Mouse (Mus musculus): ENCODE measurements around the gene App. TPM values are rescaled to one million over a fixed set of nuclear protein-coding genes. Genes with fewer than 3 reads are reported as not detected.

App gene
- 249 and 260 TPM in 2 replicates for total RNA-seq (2015)
- 383 and 394 TPM in 2 replicates for total RNA-seq (2017)

DNA sequence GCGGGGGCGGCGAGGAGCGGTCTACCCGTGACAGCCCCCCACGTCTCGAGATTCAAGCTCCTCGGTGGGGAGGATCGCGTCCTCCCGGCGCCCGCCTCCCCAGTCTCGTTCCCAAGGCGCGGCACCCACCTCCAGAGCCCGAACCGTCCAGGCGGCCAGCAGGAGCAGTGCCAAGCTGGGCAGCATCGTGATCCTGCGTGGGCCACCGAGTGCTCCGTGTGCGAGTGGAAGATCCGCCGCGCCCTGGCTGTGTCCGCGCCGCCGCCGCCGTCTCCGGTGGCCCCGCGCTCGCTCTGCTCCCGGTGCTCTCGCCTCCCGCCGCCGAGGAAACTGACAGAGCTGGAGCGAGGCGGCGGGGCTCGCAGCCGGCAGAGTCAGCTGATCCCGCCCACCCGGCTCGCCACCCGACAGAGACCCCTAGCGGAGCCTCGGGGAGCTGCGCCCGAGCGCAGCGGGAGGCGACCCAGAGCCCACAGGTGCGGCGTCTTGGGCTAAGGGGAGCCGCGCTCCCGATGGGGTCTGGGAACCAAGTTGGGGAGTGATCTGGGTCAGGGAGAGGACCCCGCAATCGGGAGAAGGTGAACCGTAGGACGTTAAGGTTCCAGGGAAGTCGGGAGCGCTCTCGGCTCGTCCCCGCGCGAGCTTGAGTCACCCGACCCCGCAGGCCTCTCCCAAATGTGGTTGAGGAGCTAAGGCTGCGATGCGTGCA is at the start of gene App:
Gene App, minus strand, starts transcription at position 394 of the 709 bp plus-strand sequence.
- ATAC-seq (ENCODE audit: poor library complexity, severe bottlenecking): peak; percentile 89

DNA sequence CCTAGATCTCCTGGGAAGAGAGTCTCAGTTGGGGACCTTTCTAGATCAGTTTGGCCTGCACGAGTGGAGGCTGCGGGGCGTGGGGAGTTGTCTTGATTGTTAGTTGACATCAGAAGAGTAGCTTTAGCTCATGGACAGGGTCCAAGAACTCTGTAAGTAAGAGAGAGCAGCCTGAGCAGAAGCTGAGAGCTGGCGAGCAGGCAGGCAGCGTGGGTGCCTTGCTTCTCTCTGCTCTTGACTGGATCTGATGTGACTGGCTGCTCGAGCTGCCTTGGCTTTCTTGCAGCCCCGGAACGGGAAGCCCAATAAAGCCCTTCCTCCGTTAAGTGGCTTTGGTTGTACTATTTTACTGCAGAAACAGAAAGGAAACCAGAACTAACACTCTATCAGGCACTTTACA is 42.3 kb upstream of the App start:
- ATAC-seq (ENCODE audit: poor library complexity, severe bottlenecking): no peak

DNA sequence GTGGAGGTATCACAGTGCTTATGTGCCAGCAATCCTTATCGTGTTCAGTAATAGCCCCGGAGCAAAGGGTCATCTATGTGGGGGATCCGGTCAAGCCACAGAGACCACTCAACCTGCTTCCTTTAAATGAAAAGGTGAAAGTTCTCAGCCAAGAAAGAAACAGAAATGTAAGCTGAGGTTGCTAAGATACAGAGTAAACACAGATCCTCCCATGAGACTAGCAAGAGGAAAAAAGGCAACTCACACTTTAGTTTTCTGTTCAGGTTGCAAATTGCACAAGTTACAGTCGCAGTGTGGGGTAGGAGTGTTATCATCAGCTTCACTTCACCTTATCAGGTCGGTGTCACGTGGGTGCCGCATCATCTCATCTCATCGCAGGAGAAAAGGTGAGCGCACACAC is 41.6 kb upstream of the App start:
- ATAC-seq (ENCODE audit: poor library complexity, severe bottlenecking): no peak

DNA sequence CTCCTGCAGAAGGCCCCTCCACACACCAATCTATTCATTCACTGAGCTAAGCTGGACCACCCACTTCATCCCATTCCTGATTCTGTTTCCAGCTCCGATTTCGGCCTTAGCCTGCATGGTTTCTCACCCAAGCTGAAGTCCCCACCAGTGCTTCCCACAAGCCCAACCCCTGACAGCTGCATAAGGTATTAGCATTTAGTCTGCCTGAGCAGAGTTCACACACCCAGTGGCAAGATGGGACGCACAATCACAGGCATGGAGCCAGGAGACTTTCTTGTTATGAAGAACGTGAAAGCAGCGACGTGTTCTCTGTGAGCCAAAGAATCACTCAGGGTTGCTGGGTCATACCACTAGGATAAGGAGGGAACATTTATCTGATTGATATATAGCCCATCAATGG is 22.1 kb upstream of the App start:
- ATAC-seq (ENCODE audit: poor library complexity, severe bottlenecking): no peak

GRCm38 (mm10) chr16:85195167-85195566 is 21.6 kb upstream of the App start:
- ATAC-seq (ENCODE audit: poor library complexity, severe bottlenecking): no peak

DNA sequence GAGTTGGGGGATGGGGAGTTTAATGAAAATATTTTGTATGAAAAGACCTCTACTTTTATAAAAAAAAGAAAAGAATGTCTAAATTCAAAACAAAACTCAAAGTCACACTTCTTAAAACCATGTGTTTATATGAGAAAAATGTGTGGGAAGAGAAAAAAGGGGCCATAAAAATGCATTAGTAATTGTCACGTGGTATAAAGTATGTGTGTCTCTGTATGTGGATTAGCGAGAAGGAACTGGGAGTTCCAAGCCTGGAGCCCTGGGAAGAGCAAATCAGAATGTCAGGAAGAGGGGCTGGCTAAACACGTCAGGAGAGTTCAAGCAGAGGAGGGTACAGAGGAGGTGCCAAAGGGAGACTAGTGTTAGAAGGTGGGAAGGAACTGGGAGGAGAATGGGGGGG is 7.9 kb upstream of the App start:
- ATAC-seq (ENCODE audit: poor library complexity, severe bottlenecking): no peak

- no peak for ATAC-seq (ENCODE audit: poor library complexity, severe bottlenecking)
Measured at GRCm38 (mm10) chr16:85180710-85181109, 7.1 kb upstream of the App start.

- ATAC-seq (ENCODE audit: poor library complexity, severe bottlenecking): no peak
Measured at GRCm38 (mm10) chr16:85176666-85177065, 3.1 kb upstream of the App start.

DNA sequence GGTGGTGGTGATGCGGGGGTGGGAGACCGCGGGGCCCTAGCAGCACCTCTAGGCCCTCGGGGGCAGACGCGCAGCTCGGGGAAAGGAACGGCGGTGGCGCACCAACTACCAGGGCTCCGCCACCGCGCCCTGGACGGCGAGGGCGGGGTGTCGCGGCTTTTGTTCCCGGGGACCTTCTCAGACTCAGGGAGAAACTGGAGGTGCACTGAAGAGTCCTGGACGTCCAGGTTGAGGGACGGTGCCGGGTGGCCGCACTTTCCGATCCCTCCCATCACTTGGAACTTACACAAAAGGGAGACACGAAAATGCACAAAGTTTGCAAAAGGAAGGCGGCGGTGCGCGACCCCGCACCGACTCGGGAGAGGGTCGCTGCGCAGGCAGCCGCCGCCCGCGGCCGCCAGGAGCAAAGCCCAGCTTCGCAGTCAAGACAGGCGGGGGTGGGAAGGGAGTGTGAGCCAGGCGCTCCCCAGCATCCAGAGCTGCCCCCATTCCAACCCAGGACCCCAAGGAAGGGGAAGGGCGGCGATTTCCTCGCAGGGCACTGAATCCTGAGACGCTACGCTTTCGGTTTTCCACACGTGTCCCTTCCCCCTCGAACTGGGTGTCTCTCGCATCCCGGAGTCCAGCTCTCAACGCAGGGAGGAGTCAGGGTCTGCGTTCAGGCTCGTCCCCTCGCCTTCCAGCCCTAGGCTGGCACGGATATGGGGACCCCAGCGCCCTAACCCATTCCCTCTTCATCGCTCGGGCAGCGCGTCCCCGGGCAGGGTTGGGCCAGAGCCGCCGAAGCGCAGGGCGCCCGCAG is 794 bp downstream of the App start:
- ATAC-seq (ENCODE audit: poor library complexity, severe bottlenecking): peak; percentile 56

GRCm38 (mm10) chr16:85171976-85172570 is 1.5 kb downstream of the App start:
- peak; percentile 36 for ATAC-seq (ENCODE audit: poor library complexity, severe bottlenecking)

- ATAC-seq (ENCODE audit: poor library complexity, severe bottlenecking): no peak
Measured at GRCm38 (mm10) chr16:85170826-85171510, 2.6 kb downstream of the App start.

GRCm38 (mm10) chr16:85168821-85169220 is 4.7 kb downstream of the App start:
- ATAC-seq (ENCODE audit: poor library complexity, severe bottlenecking): no peak

- no peak for ATAC-seq (ENCODE audit: poor library complexity, severe bottlenecking)
Measured at GRCm38 (mm10) chr16:85166205-85166604, 7.4 kb downstream of the App start.

GRCm38 (mm10) chr16:85165631-85166030 is 7.9 kb downstream of the App start:
- ATAC-seq (ENCODE audit: poor library complexity, severe bottlenecking): no peak

- no peak for ATAC-seq (ENCODE audit: poor library complexity, severe bottlenecking)
Measured at GRCm38 (mm10) chr16:85165177-85165576, 8.4 kb downstream of the App start.

- ATAC-seq (ENCODE audit: poor library complexity, severe bottlenecking): peak; percentile 97
Measured at GRCm38 (mm10) chr16:85162779-85163178, 10.8 kb downstream of the App start.

DNA sequence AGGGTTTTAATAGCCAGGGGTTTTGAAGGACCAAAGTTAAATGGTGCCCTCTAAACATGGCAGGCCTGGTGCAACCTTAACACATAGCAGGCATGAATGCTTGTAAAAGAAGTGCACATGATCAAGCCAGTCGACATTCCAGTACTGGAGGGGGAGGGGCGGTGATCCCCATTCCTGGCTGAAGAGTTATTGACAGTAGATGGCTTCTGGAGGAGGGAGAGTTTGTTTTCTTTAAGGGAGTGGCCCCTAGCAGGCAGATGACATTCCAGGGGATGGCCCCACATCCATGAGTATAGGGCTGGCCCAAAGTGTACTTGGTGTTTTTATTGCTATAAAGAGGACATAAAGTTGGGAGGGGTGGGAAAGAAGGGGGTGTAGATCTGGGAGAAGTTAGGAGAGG is 13.4 kb downstream of the App start:
- no peak for ATAC-seq (ENCODE audit: poor library complexity, severe bottlenecking)

DNA sequence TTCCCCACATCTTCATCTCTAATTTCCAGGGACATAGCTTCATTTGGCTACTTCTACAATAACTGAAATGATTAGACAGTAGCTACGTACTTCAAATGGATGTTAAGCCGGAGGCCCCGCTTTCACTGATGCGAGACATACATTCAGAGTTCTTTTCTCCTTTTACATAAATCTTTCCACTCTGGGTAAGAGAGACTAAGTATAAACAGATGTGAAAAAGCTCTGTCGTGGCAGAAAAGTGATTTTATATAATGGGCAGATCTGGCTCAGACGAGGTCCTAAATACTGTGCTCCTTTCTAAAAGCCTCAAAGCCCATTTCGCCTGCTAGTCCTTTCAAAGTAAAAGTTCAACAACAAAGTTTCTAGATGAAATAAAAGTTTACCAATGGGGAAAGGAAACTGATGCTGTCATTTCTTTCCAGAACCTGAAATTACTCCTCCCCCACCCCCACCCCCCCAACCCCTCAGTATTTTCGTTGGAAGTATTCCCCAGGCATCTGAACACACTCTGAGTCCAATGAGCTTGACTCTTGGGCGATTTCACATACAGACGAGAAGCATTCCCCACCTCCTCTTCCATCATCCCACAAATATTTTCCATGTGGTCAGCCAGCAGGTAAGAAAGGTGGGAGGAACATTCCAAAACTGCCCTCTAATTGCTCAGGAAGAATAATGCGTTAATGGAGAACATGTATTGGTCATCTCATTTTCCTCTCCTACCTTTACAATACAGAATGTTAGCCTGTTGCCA is 15.6 kb downstream of the App start:
- no peak for ATAC-seq (ENCODE audit: poor library complexity, severe bottlenecking)

DNA sequence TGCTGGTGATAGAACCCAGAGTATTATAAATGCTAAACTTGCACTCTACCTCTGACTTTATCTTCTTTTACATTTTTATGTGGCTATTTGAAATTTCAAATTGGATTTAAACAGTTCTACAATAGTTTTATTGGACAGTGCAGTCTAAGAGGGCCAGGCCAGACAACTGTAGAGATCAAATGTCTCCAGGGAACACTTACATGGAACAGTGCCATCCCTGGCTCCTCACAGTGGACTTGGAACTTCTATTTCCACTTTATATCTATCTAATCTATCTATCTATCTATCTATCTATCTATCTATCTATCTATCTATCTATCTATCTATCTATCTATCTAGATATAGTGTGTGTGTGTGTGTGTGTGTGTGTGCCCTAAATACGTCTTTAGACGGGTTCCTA is 16.4 kb downstream of the App start:
- no peak for ATAC-seq (ENCODE audit: poor library complexity, severe bottlenecking)

GRCm38 (mm10) chr16:85155836-85156235 is 17.7 kb downstream of the App start:
- ATAC-seq (ENCODE audit: poor library complexity, severe bottlenecking): no peak

GRCm38 (mm10) chr16:85152457-85152856 is 21.1 kb downstream of the App start:
- ATAC-seq (ENCODE audit: poor library complexity, severe bottlenecking): peak; percentile 87
